Mouse (Mus musculus) hindbrain, embryonic 12.5 days (tissue): ENCODE measurements around the gene Rxfp2. TPM values are rescaled to one million over a fixed set of nuclear protein-coding genes. Genes with fewer than 3 reads are reported as not detected.

Source experiments
- ATAC-seq: fragments of 200-750 bp; cut with Nextera tagmentation; 2 replicates; pipeline ENCODE4 v1.8.0; 2017; ENCODE audit warnings: moderate TSS enrichment; ENCODE audit not compliant: low FRiP score
- H3K27ac ChIP-seq: fragments of 300-500 bp; sonication (generic); 2 replicates; pipeline ENCODE4 v1.5.1; 2016; ENCODE audit warnings: mild to moderate bottlenecking
- H3K27me3 ChIP-seq: fragments of 300-500 bp; sonication (generic); 2 replicates; pipeline ENCODE4 v1.6.1; 2016; ENCODE audit warnings: mild to moderate bottlenecking
- H3K36me3 ChIP-seq: fragments of 300-500 bp; sonication (generic); 2 replicates; pipeline ENCODE4 v1.6.1; 2016; ENCODE audit warnings: mild to moderate bottlenecking
- H3K4me1 ChIP-seq: fragments of 300-500 bp; sonication (generic); 2 replicates; pipeline ENCODE4 v1.6.1; 2016
- H3K4me2 ChIP-seq: fragments of 300-500 bp; sonication (generic); replicated peaks from 2 replicates; pipeline ENCODE4 v1.6.1; 2016; ENCODE audit warnings: mild to moderate bottlenecking
- H3K4me3 ChIP-seq: fragments of 300-500 bp; sonication (generic); 2 replicates; pipeline ENCODE4 v1.5.1; 2016; ENCODE audit warnings: mild to moderate bottlenecking
- H3K9ac ChIP-seq: fragments of 300-500 bp; sonication (generic); 2 replicates; pipeline ENCODE4 v1.6.1; 2016; ENCODE audit warnings: mild to moderate bottlenecking, moderate library complexity
- H3K9me3 ChIP-seq: fragments of 300-500 bp; sonication (generic); replicated peaks from 2 replicates; pipeline ENCODE4 v1.6.1; 2016; ENCODE audit warnings: mild to moderate bottlenecking
- WGBS: fragments of 180-500 bp; shearing (Covaris S2); methylation state at CpG from one replicate; pipeline ENCODE4 v1.1.7; 2016; 5-methylcytosine and 5-hydroxymethylcytosine counted together
- polyA plus RNA-seq: library from polyadenylated mRNA; unstranded; fragments of >200 nt; fragmentation: Nextera tagmentation; extraction: Ambion mirVana; gene quantifications from 2 replicates; pipeline ENCODE4 v1.2.1, GENCODE M21; 2016

Gene Rxfp2
- polyA plus RNA-seq = 0.13 and 0.93 TPM in 2 replicates

DNA sequence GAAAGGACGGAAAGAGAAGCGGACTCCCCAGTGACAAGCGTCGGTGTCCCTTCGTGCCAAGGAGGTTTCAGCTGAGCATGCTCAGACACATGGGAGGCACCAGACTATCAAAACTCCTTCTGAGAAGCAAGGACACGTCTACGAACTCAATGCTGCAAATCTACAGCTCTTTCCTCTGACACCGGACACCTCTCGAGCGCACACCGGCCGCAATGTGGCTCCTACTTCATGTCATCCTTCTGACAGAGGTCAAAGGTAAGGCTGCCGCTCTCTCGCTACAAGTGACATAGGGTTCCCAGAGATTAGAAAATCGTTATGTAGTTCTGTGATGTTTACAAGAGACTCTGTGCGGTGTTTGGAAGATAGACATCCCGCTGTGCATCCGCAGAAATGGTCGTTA is at the start of gene Rxfp2:
TSS of gene Rxfp2 (plus strand) at position 20 of the 400 bp plus-strand sequence.
- no peak for ATAC-seq
- H3K9ac ChIP-seq = no peak within 1 kb of the TSS
- H3K9me3 ChIP-seq = peaks cover 6% of the 10 kb centered on the region; the same call in 1 of the 2 replicates
- H3K27me3 ChIP-seq = no peaks in the 10 kb centered on the region
- no peak within 1 kb of the TSS for H3K4me3 ChIP-seq
- no peak within 1 kb of the TSS for H3K27ac ChIP-seq
- H3K36me3 ChIP-seq = no peaks in the 10 kb centered on the region
- H3K4me1 ChIP-seq = peaks cover 4% of the 10 kb centered on the region
- 54% methylated on average over 19 of the region's 19 CpGs for WGBS
- no peak within 1 kb of the TSS for H3K4me2 ChIP-seq

DNA sequence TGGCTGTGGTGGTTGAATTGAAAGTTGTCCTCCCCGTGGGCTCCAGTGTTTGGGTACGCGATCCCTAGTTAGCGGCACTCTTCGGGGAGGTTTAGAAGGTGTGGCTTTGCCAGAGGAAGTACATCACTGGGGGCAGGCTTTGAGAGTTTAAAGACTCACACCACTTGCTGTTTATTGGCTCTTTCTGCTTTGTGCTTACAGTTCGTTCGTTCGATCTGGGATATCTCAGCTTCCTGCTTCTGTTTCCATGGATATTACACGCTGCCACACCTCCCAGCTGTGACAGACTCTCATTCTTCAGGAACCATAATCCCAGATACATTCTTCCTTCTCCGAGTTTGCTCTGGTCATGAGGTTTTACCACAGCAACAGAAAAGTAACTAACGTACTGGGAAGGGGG is 48.2 kb upstream of the Rxfp2 start:
- no peak overlapping the region for H3K9ac ChIP-seq
- H3K9me3 ChIP-seq = no peaks in the 10 kb centered on the region
- no peak overlapping the region for H3K4me2 ChIP-seq
- H3K36me3 ChIP-seq = no peaks in the 10 kb centered on the region
- WGBS = 91% methylated on average over 11 of the region's 11 CpGs
- no peak for ATAC-seq
- H3K27ac ChIP-seq = no peak overlapping the region
- H3K4me1 ChIP-seq = no peaks in the 10 kb centered on the region
- no peak overlapping the region for H3K4me3 ChIP-seq
- no peaks in the 10 kb centered on the region for H3K27me3 ChIP-seq

DNA sequence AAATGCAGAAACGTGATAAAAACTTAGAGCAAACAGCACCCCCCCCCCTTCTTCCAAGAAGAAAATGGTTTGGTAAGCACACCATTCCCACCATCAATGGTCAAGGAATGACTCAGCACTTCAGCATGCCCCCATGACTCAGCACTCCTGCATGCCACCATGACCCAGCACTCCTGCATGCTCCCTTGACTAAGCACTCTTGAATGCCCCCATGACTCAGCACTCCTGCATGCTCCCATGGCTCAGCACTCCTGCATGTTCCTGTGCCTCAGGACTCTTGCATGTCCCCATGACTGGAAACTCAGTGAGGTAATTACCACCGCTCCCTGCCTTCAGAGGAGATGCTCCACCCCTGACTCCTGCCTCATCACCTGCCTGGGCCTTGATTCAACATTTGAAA is 41.4 kb upstream of the Rxfp2 start:
- Histone ChIP-seq H3K27ac (no peak overlapping the region), H3K27me3 (no peaks in the 10 kb centered on the region), H3K4me2 (no peak overlapping the region), H3K4me1 (no peaks in the 10 kb centered on the region), H3K4me3 (no peak overlapping the region), H3K9me3 (no peaks in the 10 kb centered on the region), H3K9ac (no peak overlapping the region), H3K36me3 (no peaks in the 10 kb centered on the region)
- ATAC-seq = no peak
- 82% methylated on average over 2 of the region's 2 CpGs for WGBS

- no peak overlapping the region for H3K4me3 ChIP-seq
- H3K9me3 ChIP-seq = no peaks in the 10 kb centered on the region
- 88% methylated on average over 4 of the region's 4 CpGs for WGBS
- ATAC-seq = no peak
- H3K27ac ChIP-seq = no peak overlapping the region
- H3K4me2 ChIP-seq = no peak overlapping the region
- H3K36me3 ChIP-seq = no peaks in the 10 kb centered on the region
- no peaks in the 10 kb centered on the region for H3K4me1 ChIP-seq
- no peak overlapping the region for H3K9ac ChIP-seq
- H3K27me3 ChIP-seq = no peaks in the 10 kb centered on the region
Observed at GRCm38 (mm10) chr5:149983621-149984020, 34.9 kb upstream of the Rxfp2 start.

- Histone ChIP-seq H3K4me2 (no peak overlapping the region), H3K27ac (no peak overlapping the region), H3K9me3 (0 out of 2 replicates have a peak, but pooled peaks cover 4% of the 10 kb centered on the region), H3K4me1 (0 out of 2 replicates have a peak, but pooled peaks cover 2% of the 10 kb centered on the region), H3K36me3 (no peaks in the 10 kb centered on the region), H3K27me3 (no peaks in the 10 kb centered on the region), H3K4me3 (no peak overlapping the region), H3K9ac (no peak overlapping the region)
- WGBS = 82% methylated on average over 5 of the region's 5 CpGs
- ATAC-seq = no peak
Observed at GRCm38 (mm10) chr5:149994578-149994977, 23.9 kb upstream of the Rxfp2 start.

- Histone ChIP-seq H3K4me3 (no peak overlapping the region), H3K4me2 (no peak overlapping the region), H3K4me1 (no peaks in the 10 kb centered on the region), H3K36me3 (no peaks in the 10 kb centered on the region), H3K9ac (no peak overlapping the region), H3K27me3 (no peaks in the 10 kb centered on the region), H3K9me3 (0 out of 2 replicates have a peak, but pooled peaks cover 4% of the 10 kb centered on the region), H3K27ac (no peak overlapping the region)
- ATAC-seq = no peak
- 92% methylated on average over 4 of the region's 4 CpGs for WGBS
Observed at GRCm38 (mm10) chr5:149996614-149997013, 21.9 kb upstream of the Rxfp2 start.

DNA sequence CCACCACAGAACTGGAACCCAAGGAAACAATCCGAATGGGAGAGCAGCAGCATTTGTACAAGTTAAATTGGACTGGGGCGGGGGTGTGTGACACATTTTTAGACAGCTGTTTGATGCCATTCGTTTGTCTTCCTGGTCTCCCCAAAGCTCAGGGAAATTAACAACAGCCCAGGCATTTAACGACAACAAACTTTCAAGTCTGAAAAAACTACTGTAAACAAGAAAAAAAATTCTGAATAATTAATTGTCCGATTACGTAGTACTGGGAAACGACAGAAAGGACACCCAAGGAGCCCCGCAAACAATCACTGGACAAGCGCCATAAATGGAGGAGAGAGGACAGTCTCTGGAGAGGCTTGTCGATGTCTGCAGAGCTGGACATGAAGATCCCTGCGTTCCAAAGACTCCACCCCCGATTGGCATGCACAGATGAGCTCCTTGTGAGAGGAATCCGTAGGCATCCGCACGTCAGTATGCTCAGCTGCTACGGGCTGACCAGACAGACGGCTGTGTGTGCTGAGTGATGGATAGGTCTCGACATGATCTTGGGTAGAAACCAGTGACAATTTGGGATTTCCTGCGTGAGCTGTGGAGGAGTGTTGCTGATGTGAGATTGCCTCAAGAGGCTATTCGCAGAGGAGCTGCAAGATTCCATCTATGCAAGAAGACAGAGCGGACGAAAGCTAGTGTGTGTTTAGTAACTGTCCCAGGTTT is 21.0 kb upstream of the Rxfp2 start:
- H3K27ac ChIP-seq = no peak overlapping the region
- H3K4me2 ChIP-seq = no peak overlapping the region
- H3K4me1 ChIP-seq = no peaks in the 10 kb centered on the region
- no peak overlapping the region for H3K4me3 ChIP-seq
- H3K9ac ChIP-seq = no peak overlapping the region
- ATAC-seq = no peak
- WGBS = 74% methylated on average over 22 of the region's 22 CpGs
- H3K9me3 ChIP-seq = 0 out of 2 replicates have a peak, but pooled peaks cover 4% of the 10 kb centered on the region
- no peaks in the 10 kb centered on the region for H3K36me3 ChIP-seq
- H3K27me3 ChIP-seq = no peaks in the 10 kb centered on the region

GRCm38 (mm10) chr5:149998311-149998710 is 20.2 kb upstream of the Rxfp2 start:
- no peak overlapping the region for H3K4me2 ChIP-seq
- H3K36me3 ChIP-seq = no peaks in the 10 kb centered on the region
- no peak overlapping the region for H3K4me3 ChIP-seq
- no peak for ATAC-seq
- 55% methylated on average over 7 of the region's 7 CpGs for WGBS
- no peak overlapping the region for H3K9ac ChIP-seq
- H3K27me3 ChIP-seq = no peaks in the 10 kb centered on the region
- no peaks in the 10 kb centered on the region for H3K4me1 ChIP-seq
- 0 out of 2 replicates have a peak, but pooled peaks cover 4% of the 10 kb centered on the region for H3K9me3 ChIP-seq
- no peak overlapping the region for H3K27ac ChIP-seq

- no peak for ATAC-seq
- no peak overlapping the region for H3K9ac ChIP-seq
- H3K4me1 ChIP-seq = no peaks in the 10 kb centered on the region
- H3K4me2 ChIP-seq = no peak overlapping the region
- H3K27ac ChIP-seq = no peak overlapping the region
- H3K27me3 ChIP-seq = no peaks in the 10 kb centered on the region
- no peak overlapping the region for H3K4me3 ChIP-seq
- H3K36me3 ChIP-seq = no peaks in the 10 kb centered on the region
- no peaks in the 10 kb centered on the region for H3K9me3 ChIP-seq
- 48% methylated on average over 6 of the region's 6 CpGs for WGBS
Observed at GRCm38 (mm10) chr5:150005355-150005754, 13.1 kb upstream of the Rxfp2 start.

DNA sequence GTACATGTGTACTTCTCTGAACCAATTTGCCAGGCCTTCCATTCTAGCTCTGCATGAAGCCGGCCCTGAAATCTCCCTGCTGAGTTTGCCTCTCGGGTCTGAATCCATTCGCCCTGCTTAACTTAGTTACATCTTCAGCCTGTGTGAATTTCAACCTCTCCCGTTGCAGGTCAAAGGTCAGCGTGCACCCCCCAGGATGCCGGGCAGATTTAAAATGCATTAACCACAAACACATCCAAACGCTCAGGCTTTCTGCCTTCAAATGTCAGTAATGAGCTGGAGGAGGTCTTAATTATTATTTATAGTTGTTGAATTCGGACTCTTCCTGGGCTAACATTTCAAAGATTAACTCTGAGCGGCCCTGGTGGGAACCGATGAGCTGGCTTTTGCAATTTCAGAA is 1.6 kb upstream of the Rxfp2 start:
- H3K36me3 ChIP-seq = no peaks in the 10 kb centered on the region
- H3K27ac ChIP-seq = no peak overlapping the region
- ATAC-seq = no peak
- no peak overlapping the region for H3K9ac ChIP-seq
- H3K4me3 ChIP-seq = no peak overlapping the region
- WGBS = 25% methylated on average over 10 of the region's 10 CpGs
- no peaks in the 10 kb centered on the region for H3K27me3 ChIP-seq
- no peak overlapping the region for H3K4me2 ChIP-seq
- H3K9me3 ChIP-seq = peaks cover 4% of the 10 kb centered on the region; the same call in 1 of the 2 replicates
- peaks cover 4% of the 10 kb centered on the region for H3K4me1 ChIP-seq

- Histone ChIP-seq H3K27ac (no peak overlapping the region), H3K27me3 (no peaks in the 10 kb centered on the region), H3K9me3 (peaks cover 4% of the 10 kb centered on the region; the same call in 1 of the 2 replicates), H3K36me3 (no peaks in the 10 kb centered on the region), H3K4me2 (no peak overlapping the region), H3K9ac (no peak overlapping the region), H3K4me3 (no peak overlapping the region), H3K4me1 (peaks cover 4% of the 10 kb centered on the region)
- no peak for ATAC-seq
- 51% methylated on average over 9 of the region's 9 CpGs for WGBS
Observed at GRCm38 (mm10) chr5:150017672-150018071, 803 bp upstream of the Rxfp2 start.

DNA sequence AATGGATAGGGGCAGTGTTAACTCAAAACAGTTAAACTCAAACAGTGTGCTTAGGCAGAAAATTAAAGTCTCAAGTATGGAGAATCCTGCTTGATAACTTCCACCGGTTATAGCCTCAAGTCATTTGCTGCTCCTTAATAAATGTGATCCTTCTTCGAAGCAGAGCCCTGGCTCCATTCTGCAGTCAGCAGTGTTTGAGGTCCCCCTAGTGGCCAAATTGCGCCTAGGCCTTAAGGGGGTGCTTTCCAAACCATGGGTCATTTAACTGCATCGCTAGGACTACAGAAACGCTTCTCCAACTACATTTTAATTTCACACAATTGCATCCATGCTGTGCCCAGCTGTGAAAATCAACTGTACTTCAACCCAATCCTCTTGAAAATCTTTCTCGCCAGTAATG is 2.4 kb downstream of the Rxfp2 start:
- peaks cover 4% of the 10 kb centered on the region for H3K4me1 ChIP-seq
- peak; percentile 69 for ATAC-seq
- H3K4me3 ChIP-seq = no peak overlapping the region
- WGBS = 6% methylated on average over 6 of the region's 6 CpGs
- no peaks in the 10 kb centered on the region for H3K36me3 ChIP-seq
- H3K27ac ChIP-seq = no peak overlapping the region
- no peak overlapping the region for H3K9ac ChIP-seq
- H3K27me3 ChIP-seq = no peaks in the 10 kb centered on the region
- H3K4me2 ChIP-seq = no peak overlapping the region
- H3K9me3 ChIP-seq = 0 out of 2 replicates have a peak, but pooled peaks cover 3% of the 10 kb centered on the region

GRCm38 (mm10) chr5:150021805-150022204 is 3.3 kb downstream of the Rxfp2 start:
- no peaks in the 10 kb centered on the region for H3K36me3 ChIP-seq
- H3K4me2 ChIP-seq = no peak overlapping the region
- peaks cover 2% of the 10 kb centered on the region for H3K4me1 ChIP-seq
- 61% methylated on average over 4 of the region's 4 CpGs for WGBS
- no peak overlapping the region for H3K9ac ChIP-seq
- H3K27me3 ChIP-seq = no peaks in the 10 kb centered on the region
- 0 out of 2 replicates have a peak, but pooled peaks cover 3% of the 10 kb centered on the region for H3K9me3 ChIP-seq
- ATAC-seq = no peak
- H3K4me3 ChIP-seq = no peak overlapping the region
- H3K27ac ChIP-seq = no peak overlapping the region
